Mouse (Mus musculus): ENCODE measurements around the gene Mpp3. TPM values are rescaled to one million over a fixed set of nuclear protein-coding genes. Genes with fewer than 3 reads are reported as not detected.
A peak's percentile ranks its signal among the peaks of the same experiment; 100 is the strongest.
"Not testable (repeated sequence)": the region's sequence is repeated elsewhere in the genome, so short reads cannot be mapped to it uniquely, and the experiment has no call there.

Mpp3 gene
- polyA plus RNA-seq, 1 experiment from 2014 or later: 5.2 TPM

GRCm38 (mm10) chr11:101998258-101998657, 30.0 kb downstream of the Mpp3 start:
- CTCF ChIA-PET: interaction anchor here (0.7 to 6.3 kb wide), 4 partner anchors 12 to 42 kb away, joined by 3 to 31 read pairs (median 9); partner anchors contain the start of genes Cd300lg and Dusp3
- DNase-seq (ENCODE audit: low read depth, low spot score) (no peak), ATAC-seq (no peak)
- no peak for TF ChIP-seq CTCF (IDR thresholded peaks at IDR 0.05)
- in situ Hi-C loops (cut with MboI; ENCODE audit: low pct_unique_long_range_greater_than_20kb): loop anchor here (5.0 kb wide), 1 partner anchor 39 kb away; no protein-coding TSS in a partner anchor
- H3K27me3 ChIP-seq: no peaks in the 10 kb centered on the region
- POLR2A ChIA-PET: no interaction called here

DNA sequence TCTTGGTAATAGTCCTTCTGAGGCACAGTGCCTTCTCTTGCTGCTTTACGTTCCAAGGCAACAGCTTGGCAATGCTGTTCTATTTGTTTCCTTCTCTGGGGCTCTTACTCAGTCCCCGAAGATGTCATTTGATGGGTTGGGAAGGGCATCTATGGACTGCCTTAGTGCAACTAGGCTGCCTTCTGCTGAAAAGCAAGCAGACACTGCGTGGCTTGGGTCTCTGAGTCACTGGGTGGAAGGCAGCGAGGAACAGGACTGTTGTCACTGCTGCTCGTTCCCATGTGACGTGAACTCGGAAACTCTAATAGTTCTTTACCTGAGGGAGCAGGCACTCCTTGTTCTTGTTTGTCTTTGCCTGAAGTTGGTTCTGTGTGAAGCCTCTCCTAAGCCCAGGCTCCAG, 32.3 kb downstream of the Mpp3 start:
- no peak for ATAC-seq
- no peak for TF ChIP-seq CTCF (IDR thresholded peaks at IDR 0.05)
- in situ Hi-C loops (cut with MboI; ENCODE audit: low pct_unique_long_range_greater_than_20kb): loop anchor here (5.0 kb wide), 1 partner anchor 41 kb away; no protein-coding TSS in a partner anchor
- peaks cover 7% of the 10 kb centered on the region for H3K27me3 ChIP-seq
- ChIA-PET CTCF (interaction anchor here (1.4 to 6.3 kb wide), 2 partner anchors 9 to 45 kb away, joined by 4 to 31 read pairs; partner anchors contain the start of genes Cd300lg and Dusp3), POLR2A (no interaction called here)
- no peak for DNase-seq (ENCODE audit: low read depth, low spot score)

- DNase-seq (ENCODE audit: low read depth, low spot score) (no peak), ATAC-seq (no peak)
- no peak for TF ChIP-seq CTCF (IDR thresholded peaks at IDR 0.05)
- H3K27me3 ChIP-seq: peaks cover 7% of the 10 kb centered on the region
- in situ Hi-C loops (cut with MboI; ENCODE audit: low pct_unique_long_range_greater_than_20kb): no loop called here
- ChIA-PET POLR2A (no interaction called here), CTCF (interaction anchor here (1.0 to 1.7 kb wide), 2 partner anchors 46 to 66 kb away, joined by 3 to 7 read pairs; partner anchors contain the start of gene Cd300lg)
Measured at GRCm38 (mm10) chr11:101994100-101994499, 34.2 kb downstream of the Mpp3 start.

DNA sequence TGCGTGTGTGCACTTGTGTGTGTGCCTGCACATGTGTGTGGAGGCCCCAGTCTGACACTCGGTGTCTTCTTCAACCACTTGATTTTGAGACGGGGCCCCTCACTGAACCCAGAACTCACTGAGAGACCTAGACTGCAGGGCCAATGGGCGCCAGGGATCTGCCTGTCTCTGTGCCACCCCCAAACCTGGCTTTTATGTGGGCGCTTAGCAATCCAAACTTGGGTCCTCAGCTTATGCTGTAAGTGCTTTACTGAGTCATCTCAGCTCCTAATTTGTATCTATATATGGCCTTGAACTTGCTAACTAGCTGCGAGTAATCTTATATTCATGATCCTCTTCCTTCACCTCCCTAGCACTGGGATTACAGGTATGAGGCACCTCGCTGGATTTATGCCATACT, 35.9 kb downstream of the Mpp3 start:
- ChIA-PET POLR2A (no interaction called here), CTCF (interaction anchor here (1.6 kb wide), 1 partner anchor 48 kb away, joined by 4 read pairs; no protein-coding TSS in a partner anchor)
- DNase-seq (ENCODE audit: low read depth, low spot score): no peak
- in situ Hi-C loops (cut with MboI; ENCODE audit: low pct_unique_long_range_greater_than_20kb): no loop called here
- ATAC-seq: no peak
- no peak for TF ChIP-seq CTCF (IDR thresholded peaks at IDR 0.05)
- H3K27me3 ChIP-seq: peaks cover 7% of the 10 kb centered on the region

- ChIA-PET POLR2A (no interaction called here), CTCF (interaction anchor here (1.4 to 1.6 kb wide), 2 partner anchors 49 to 147 kb away, joined by 3 to 4 read pairs; no protein-coding TSS in a partner anchor)
- in situ Hi-C loops (cut with MboI; ENCODE audit: low pct_unique_long_range_greater_than_20kb): no loop called here
- H3K27me3 ChIP-seq: peaks cover 7% of the 10 kb centered on the region
- TF ChIP-seq CTCF (IDR thresholded peaks at IDR 0.05): no peak
- DNase-seq (ENCODE audit: low read depth, low spot score) (no peak), ATAC-seq (no peak)
Measured at GRCm38 (mm10) chr11:101991813-101992212, 36.4 kb downstream of the Mpp3 start.

DNA sequence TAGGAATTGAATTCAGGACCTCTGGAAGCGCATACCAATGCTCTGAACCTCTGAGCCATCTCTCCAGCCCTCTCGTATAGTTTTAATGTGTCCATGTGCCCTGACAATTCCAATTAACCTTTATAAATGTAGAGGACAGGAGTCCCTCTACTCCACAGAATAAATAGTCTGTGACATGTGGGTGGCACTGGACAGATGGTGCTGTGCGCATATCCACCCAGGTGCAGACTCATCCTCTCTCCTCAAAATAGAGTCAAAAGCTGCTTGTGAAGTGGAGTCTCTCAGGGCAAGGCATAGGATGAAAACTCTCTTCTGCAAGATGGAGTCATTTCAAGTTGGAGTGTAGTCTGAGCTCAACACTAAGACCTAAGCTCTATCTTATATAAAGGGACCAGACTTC, 38.0 kb downstream of the Mpp3 start:
- ChIA-PET CTCF (interaction anchor here (1.4 kb wide), 1 partner anchor 149 kb away, joined by 3 read pairs; no protein-coding TSS in a partner anchor), POLR2A (interaction anchor here (1.0 kb wide), 1 partner anchor 11 kb away, joined by 3 read pairs; no protein-coding TSS in a partner anchor)
- TF ChIP-seq CTCF (IDR thresholded peaks at IDR 0.05): no peak
- in situ Hi-C loops (cut with MboI; ENCODE audit: low pct_unique_long_range_greater_than_20kb): no loop called here
- DNase-seq (ENCODE audit: low read depth, low spot score) (no peak), ATAC-seq (no peak)
- peaks cover 7% of the 10 kb centered on the region for H3K27me3 ChIP-seq

DNA sequence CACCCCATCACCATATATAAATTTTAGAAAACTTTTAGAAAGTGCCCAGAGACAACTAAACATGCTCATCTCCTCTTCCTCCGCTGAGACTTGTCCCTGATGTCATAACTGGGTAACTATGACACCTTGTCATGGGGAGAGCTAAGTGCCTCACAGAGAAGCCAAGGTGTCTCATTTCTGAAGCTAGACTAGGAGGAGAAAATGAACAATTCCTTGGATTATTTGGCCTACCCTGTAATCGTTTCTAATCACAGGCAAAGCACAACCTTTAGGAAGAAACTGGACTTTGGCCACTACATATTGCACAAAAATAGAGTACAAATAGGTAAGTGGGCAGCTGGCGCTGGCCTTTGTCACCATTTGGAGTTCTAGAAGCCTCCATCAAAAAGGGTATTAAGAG, 41.3 kb downstream of the Mpp3 start, which contains the start of gene Dusp3:
Gene Dusp3 (minus strand): TSS at position 101 of the 400 bp plus-strand sequence.
- no peak for DNase-seq (ENCODE audit: low read depth, low spot score)
- CTCF ChIA-PET: interaction anchor here (0.8 to 5.0 kb wide), 4 partner anchors 9 to 64 kb away, joined by 3 to 45 read pairs (median 10); partner anchors contain the start of gene Cd300lg
- POLR2A ChIA-PET: no interaction called here
- TF ChIP-seq CTCF (IDR thresholded peaks at IDR 0.05): no peak
- H3K27me3 ChIP-seq: peaks cover 7% of the 10 kb centered on the region
- no peak for ATAC-seq
- in situ Hi-C loops (cut with MboI; ENCODE audit: low pct_unique_long_range_greater_than_20kb): no loop called here

- H3K27me3 ChIP-seq: no peaks in the 10 kb centered on the region
- peak; percentile 94 for TF ChIP-seq CTCF (IDR thresholded peaks at IDR 0.05)
- in situ Hi-C loops (cut with MboI; ENCODE audit: low pct_unique_long_range_greater_than_20kb): no loop called here
- DNase-seq (ENCODE audit: low read depth, low spot score): no peak
- ChIA-PET POLR2A (no interaction called here), CTCF (interaction anchor here (0.8 to 5.0 kb wide), 8 partner anchors 13 to 107 kb away, joined by 3 to 45 read pairs (median 3); partner anchors contain the start of gene Cd300lg)
- no peak for ATAC-seq
Measured at GRCm38 (mm10) chr11:101985990-101986389, 42.3 kb downstream of the Mpp3 start.

GRCm38 (mm10) chr11:101985450-101985849, 42.8 kb downstream of the Mpp3 start:
- ATAC-seq; in situ Hi-C loops (cut with MboI; ENCODE audit: low pct_unique_long_range_greater_than_20kb); H3K27me3 ChIP-seq; DNase-seq (ENCODE audit: low read depth, low spot score); POLR2A ChIA-PET: not testable (repeated sequence)
- CTCF ChIA-PET: interaction anchor here (0.8 to 5.0 kb wide), 8 partner anchors 13 to 108 kb away, joined by 3 to 45 read pairs (median 3); partner anchors contain the start of gene Cd300lg

- ATAC-seq (peak; percentile 78), DNase-seq (ENCODE audit: low read depth, low spot score) (peak; percentile 78)
- H3K27me3 ChIP-seq: no peaks in the 10 kb centered on the region
- in situ Hi-C loops (cut with MboI; ENCODE audit: low pct_unique_long_range_greater_than_20kb): no loop called here
- POLR2A ChIA-PET: interaction anchor here (0.6 to 1.3 kb wide), 4 partner anchors 11 to 348 kb away, joined by 3 to 4 read pairs (median 3); no protein-coding TSS in a partner anchor
- no peak for TF ChIP-seq CTCF (IDR thresholded peaks at IDR 0.05)
- CTCF ChIA-PET: interaction anchor here (1.2 to 5.0 kb wide), 3 partner anchors 16 to 56 kb away, joined by 3 to 45 read pairs (median 5); partner anchors contain the start of gene Cd300lg
Measured at GRCm38 (mm10) chr11:101984054-101985025, 43.9 kb downstream of the Mpp3 start, which contains the start of gene Cfap97d1. Gene Cfap97d1 (plus strand): TSS chr11:101984279.
